Mouse (Mus musculus) spleen, embryonic (tissue): ENCODE measurements around the gene Pdcl2.

Source experiments
- CTCF ChIA-PET: fragments of 350-600 bp; sonication (Branson Sonifier 250); formaldehyde crosslinking; loops from one replicate; lab custom pipeline; 2022; lab: Charles Lee

The Pdcl2 gene

DNA sequence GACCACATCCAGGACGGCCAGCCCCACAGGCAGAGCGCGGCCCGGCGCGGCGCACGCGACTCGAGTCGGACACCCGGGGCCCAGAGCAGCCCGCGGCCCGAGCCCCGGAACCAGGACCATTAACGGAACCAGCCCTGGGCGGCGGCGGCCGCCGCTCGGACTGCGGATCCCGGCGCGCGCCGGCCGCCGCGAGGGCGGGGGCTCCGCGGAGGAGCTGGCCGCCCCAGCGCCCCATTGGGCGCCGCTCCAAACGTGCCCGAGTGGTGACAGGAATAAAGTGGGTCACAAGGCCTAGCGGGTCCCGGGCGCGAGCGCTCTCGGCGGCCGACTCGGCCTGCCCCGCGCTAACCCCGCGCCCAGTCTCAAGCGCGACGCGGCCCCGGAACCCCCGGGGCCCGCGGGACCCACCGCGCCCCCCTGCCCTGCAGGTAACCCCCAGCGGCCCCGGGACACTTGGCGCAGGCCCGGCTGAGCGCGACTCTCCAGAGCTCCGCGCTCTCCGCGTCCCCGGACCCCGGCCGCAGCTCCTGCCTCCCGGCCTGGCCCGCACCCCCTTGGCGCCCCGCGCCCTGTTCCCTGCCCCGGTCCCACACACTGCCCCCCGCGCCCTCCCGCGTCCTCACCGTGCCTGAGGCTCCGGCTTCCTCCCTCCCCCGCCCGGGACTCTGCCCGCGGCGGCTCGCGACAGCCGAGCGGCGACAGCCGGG, 27.1 kb downstream of the Pdcl2 start:
- CTCF ChIA-PET, result interaction anchor here (0.6 kb wide), 2 partner anchors 13 to 193 kb away, joined by 3 read pairs; no protein-coding TSS in a partner anchor

DNA sequence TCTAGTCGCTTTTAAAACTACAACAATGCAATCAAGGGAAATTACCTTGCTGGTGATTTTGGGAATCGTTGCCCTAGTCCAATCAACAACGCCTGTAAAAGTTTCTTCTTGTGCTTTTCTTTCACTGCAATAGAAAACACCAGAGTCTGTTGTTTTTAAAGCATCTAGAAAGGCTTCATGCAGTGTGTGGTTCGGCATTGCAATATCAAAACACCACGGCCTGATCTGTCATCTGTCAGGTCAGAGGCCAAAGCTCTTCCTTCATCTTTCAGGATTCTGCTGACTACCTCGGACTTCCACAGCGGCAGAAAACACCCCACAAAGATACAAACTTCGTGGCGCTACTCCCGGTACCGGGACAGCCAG, 27.6 kb downstream of the Pdcl2 start:
- CTCF ChIA-PET, result no interaction called here

DNA sequence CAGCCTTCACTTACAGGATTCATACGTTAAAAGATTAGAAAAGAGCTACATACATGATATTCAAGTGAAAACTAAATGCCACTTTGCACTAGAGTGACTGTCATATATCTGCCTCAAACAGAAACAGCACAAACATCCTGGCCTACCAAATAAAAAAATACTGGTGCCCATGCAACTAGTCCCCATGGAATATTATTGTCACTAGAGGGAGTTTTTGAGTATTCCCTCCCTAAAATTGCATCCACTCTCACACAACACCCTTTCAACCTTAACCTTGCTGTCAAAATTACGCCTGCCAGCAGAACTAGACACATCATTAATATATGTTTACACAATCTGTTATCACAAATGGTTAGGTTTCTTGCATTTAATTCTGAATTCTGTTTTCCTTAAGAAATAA, 28.9 kb downstream of the Pdcl2 start:
- CTCF ChIA-PET, result no interaction called here

DNA sequence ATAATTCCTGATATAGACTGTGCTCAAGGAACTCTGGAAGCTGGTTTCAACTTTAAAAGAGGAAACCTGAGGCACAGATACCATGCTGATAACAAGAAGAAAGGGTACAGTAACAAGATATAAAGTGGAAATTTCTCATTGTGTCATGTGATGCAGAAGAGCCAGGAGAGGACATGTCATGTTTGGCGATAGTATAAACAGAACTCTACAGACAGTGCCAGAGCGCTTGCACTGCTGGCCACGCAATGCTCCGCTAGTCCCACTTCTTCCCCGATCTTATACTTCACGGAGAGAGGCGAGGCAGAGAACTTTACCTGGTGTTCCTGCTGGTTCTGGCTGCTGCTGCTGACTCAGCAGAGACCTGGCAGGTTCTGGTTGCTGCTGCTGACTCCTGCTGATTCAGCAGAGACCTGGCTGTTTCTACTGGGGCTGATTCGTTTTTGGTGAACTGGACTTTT, 41.7 kb downstream of the Pdcl2 start:
- CTCF ChIA-PET, result no interaction called here

GRCm38 (mm10) chr5:76288256-76288655, 42.7 kb downstream of the Pdcl2 start:
- CTCF ChIA-PET, result no interaction called here

- CTCF ChIA-PET, result no interaction called here
Observed at GRCm38 (mm10) chr5:76287062-76287461, 43.9 kb downstream of the Pdcl2 start.

GRCm38 (mm10) chr5:76285699-76286098, 45.3 kb downstream of the Pdcl2 start:
- CTCF ChIA-PET, result no interaction called here

DNA sequence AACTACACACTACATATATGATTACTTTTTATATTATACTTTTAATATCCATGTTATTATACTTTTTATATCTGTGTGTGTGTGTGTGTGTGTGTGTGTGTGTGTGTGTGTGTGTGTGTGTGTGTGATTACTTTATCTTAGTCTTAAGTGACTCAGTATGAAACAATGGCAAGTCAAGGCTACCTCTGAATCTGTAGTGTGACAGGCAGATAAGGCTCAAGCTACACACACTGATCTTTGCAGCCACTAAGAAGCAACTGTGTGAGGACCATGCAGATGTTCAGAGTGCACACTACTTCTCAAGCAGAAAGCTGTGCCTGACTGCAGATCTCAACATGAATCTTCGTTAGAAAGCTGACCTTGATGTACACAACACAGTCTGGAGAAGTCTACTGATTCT, 47.1 kb downstream of the Pdcl2 start:
- CTCF ChIA-PET, result no interaction called here

DNA sequence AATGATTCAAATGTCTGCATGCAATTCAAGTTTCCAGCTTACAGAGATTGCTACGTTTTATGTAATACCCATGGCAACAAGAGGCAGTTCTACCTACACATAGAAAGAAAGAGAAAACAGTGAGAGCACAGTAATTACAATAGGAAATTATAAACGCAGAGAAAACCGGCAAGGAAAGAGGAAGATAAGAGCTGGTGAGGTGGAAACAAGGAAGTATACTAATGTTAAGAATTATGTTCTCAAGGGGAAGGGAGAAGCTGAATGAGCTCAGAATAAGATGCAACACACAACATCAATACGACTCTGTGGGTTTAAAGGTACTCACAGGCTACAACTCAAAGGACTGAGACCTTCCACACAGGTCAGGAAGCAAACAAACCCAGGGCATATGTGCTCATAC, 56.0 kb downstream of the Pdcl2 start:
- CTCF ChIA-PET, result no interaction called here
